Mouse (Mus musculus) retina, embryonic 14.5 days (tissue): ENCODE measurements around the gene Tbca.
A peak's percentile ranks its signal among the peaks of the same experiment; 100 is the strongest.

Experiments used
- DNase-seq: peaks from one replicate; pipeline ENCODE4 v3.0.0-alpha.2; 2015; ENCODE audit warnings: low spot score

The Tbca gene

DNA sequence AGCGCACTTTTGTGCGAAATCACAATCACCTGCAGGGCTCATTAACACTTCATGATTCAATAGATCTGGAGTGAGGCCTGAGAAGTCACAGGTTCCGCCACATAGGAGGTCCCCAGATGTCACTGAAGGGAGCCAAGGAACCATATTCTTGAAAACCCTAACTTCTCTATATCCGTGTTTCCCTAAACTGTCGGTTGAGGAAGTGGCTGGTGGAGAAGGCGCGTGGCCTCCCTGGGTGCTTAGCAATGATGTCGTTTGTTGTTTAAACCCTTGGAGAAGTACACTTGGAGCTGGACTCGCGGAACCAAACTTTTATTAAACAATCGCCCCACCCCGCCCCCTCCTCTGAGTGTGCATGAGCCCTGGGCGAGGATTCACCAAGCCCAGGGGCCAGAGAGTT is 60.6 kb downstream of the Tbca start:
- DNase-seq: no peak

DNA sequence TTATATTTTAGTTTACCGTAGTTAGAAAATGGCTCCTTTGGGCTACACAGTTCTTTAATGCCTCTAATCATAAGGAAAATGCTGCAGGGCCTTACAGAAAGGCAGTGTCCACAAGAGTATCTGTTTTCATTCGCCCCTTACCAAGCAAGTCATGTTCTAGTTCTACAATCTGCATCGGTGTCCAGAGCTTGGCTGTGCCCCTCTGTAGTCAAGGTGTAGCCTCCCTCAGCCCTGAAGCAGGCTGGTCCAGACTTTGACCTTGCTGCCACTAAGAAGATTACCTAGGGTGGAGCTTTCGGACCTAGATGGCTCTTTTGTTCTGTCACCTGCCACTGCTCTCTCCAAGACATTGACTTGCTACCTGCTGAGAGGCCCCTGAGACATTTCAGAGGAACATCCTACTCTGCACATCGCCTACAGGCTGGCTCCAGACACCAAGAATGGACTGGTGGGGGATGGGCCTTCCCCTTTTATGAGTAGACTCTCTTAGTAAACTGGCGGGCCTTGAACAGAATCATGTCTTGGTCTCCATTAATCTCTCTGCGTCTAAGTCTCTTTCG is 69.4 kb downstream of the Tbca start:
- no peak for DNase-seq

DNA sequence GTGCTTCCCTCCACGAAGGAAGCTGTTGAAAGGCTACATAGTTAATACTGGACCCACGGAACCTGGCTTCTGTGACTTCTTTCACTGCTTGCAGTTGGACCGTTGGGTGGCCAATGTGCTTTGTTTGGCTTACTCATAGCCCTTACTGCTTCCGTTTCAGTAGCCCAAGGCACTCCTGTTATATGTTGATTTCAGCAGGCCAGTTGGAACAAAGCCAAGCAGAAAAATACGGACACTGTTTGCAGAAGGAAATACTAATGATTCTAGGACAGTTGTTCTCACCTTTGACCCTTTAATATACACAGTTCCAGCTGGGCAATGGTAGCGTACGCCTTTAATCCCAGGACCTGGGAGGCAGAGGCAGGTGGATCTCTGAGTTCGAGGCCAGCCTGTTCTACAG is 70.5 kb downstream of the Tbca start:
- DNase-seq: no peak

DNA sequence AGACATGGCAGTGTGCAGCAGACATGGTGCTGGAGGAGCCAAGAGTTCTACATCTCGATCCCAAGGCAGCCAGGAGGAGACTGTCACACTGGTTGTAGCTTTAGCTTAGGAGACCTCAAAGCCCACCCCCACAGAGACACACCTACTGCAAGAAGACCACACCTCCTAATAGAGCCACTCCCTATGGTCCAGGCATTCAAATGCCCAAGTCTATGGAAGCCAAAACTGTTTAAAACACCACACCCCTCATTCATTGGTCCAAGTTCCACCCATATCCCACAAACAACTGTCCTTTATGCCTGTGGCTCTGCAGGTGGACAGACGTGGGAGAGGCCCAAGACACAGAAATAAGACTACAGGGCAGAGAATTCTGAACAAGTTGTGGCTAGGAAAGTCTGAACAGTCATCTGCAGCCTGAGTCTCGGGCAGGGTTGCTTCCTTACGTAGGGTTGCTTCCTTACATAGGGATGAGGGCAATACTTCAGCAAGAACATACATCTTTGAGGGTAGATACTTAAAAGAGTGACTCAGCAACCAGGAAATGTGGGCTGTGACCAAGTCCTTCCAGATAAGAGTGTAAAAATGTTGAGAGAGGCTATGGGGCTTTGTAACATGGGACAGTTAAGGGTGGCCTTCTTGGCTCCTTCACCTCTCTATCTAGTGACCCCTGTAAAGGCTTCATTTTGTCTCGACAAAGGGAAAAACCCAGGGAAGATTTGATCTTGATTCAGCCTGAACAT is 74.0 kb downstream of the Tbca start:
- no peak for DNase-seq

DNA sequence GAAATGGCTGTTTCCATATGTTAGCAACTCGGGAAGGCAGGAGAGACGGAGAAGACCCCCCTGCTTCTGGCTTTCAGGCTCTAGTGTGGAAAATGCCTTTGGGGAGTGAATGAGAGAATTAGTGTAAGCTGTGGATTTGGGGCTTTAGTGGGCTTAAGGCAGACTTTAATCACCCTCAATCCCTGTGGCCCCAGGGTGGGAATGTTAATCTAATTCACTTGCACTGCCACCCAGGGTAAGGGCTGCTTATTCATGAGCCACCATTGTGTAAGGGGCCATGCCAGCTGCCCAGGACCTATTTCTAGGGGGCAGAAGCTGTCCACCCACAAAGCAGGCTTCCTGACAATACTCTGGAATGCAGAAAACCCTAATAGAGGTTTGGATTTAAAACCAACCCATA is 78.2 kb downstream of the Tbca start:
- peak; percentile 32 for DNase-seq

DNA sequence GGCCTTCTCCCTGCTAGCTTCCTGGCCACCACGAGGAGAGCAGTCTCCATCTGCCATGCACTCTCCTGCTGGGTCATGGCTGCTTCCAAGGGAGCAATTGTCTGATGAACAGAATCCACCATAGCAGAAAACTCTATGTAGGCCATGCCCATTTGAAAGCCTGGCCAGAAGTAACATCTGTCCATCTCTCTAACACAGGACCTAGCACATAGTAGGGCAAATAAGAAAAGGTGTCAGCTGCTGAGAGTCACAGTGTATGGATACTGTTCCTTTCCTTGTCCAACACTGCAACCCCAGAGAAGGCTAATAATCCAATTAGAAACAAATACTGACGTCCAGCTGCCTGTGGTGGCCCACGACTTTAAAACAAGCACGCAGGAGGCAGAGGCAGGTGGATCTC is 79.1 kb downstream of the Tbca start:
- DNase-seq: no peak

DNA sequence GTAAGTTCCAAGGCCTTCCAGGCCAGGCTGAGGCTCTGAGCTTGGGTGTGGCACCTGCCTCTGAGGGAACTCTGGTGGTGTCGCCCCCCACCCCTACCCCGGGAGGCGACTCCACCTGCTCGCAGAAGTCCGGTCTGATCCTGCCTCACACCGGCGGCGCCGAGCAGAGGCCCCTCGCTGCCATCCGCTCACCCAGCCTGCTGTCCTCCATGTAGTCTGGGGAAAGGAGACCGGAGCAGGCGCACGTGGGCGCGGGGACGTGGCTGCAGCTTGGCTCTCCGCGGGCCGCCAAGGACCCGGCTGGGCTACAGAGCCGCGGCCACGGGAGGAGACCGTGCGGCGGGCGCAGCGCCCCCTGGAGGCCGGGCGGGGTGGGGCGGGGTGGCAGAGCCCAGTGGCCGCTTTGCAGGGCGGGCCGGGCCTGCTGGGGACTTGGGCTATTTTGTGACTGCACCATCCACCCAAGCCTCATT is 79.8 kb downstream of the Tbca start:
- DNase-seq: peak; percentile 80

DNA sequence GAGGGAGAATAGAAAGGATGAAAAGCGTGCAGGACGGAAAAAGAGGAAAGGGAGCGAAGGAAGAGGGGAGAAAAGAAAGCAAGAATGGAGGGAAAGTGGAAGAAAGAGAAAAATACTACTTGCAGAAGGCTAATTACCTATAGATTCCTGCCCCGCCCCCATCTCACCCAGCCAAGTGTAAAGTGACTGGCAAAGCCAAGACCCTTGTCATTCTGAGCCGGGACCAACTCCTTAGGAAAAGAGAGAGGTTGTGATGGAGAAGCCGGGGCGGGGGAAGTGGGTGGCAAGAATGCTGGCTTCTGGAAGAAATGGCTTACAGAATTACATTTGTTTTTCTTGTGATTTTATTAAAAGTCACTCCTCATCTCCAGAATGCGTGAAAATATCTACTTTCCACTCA is 80.8 kb downstream of the Tbca start:
- peak; percentile 44 for DNase-seq

DNA sequence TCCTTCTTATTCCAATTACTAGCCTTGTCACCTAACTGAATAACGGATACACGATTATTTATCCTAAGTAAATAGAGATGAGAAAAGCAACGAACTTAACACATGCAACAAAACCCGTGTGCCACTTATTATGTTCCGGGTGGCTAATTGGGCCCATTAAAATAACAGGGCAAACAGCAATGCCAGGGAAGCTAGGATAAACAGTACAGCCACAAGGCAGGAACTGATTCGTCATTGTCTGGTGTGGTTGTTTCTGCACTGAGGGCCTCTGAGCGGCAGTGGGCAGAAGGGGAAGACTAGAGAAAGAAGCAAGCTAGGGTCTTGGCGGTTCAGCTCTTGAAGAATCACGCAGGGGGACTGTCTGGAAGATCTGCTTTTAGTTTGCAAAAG is 81.4 kb downstream of the Tbca start:
- DNase-seq: no peak

DNA sequence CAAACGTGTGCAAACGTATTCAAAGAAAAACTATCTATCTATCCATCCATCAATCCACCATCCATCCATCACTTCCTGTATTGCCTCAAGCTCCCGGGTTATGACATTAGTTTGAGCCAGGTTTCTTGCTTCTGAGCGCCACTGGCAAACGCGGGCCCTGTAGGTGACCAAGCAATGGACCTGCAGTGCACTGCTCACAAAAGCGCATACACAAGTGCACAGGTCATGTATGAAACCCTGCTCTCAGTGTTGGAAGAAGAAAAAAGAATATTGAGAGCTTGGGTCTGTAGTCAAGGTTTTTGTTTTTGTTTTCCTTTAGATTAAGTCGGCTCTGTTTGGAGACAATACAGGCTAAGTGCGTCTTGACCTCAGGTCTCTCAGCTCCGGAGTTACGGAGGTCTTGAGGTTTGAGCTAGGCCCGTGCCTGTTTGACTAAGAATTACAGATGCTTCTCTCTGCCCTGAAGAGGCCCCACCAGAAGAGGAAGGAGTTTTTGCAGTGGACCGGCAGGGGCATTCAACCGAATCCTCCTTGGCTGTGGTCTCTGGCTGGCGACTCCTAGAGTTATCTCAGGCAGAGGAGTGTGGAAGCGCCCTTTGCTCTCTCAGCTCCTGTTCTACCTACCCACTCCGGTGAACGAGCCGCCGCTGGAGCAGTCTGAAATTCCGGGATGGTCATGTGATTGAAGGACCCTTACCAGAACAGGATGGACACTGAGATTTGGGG is 81.9 kb downstream of the Tbca start:
- peak; percentile 35 for DNase-seq

DNA sequence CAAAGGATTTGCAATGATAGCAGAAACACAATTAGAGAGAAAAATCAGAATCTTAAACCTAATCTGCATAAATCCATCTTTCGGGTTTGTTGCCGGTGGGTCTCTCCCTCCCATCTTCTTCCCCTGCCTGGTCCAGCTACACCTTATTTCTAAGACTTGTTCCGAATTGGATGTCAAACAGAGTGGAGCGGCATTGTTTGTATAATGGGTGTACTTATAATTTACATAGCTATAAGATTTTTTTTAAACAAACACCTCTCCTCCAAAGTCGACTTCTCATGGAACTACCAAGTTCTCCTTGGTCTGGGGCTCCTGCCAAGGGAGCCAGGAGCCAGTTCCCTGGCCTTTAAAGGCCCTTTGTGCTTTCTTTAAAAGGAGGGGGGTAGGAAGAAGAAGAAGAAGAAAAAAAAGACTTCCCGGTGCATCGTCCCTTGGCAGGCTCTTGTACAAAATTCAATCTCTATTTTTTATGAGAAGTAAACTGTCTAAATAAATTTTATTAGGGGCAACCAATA is 83.2 kb downstream of the Tbca start:
- DNase-seq: peak; percentile 31

DNA sequence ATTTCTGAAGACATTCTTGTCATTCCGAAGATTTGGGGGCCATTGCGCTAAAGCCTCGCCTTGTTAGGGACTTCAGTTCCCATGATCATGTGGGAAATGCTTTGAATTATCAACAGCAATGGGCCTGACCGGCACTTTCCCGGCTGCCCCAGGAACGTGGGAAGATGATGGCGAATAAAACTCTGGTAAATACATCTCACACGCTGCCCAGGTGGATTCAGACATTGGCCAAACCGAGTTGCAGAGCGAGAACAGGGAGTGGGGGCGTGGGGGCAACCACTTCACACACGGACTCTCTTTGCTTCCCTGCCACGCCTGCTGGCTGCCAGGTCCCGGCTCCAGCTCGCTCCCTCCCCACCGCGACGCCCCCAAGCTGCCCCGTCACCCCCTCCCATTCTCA is 83.7 kb downstream of the Tbca start:
- no peak for DNase-seq

DNA sequence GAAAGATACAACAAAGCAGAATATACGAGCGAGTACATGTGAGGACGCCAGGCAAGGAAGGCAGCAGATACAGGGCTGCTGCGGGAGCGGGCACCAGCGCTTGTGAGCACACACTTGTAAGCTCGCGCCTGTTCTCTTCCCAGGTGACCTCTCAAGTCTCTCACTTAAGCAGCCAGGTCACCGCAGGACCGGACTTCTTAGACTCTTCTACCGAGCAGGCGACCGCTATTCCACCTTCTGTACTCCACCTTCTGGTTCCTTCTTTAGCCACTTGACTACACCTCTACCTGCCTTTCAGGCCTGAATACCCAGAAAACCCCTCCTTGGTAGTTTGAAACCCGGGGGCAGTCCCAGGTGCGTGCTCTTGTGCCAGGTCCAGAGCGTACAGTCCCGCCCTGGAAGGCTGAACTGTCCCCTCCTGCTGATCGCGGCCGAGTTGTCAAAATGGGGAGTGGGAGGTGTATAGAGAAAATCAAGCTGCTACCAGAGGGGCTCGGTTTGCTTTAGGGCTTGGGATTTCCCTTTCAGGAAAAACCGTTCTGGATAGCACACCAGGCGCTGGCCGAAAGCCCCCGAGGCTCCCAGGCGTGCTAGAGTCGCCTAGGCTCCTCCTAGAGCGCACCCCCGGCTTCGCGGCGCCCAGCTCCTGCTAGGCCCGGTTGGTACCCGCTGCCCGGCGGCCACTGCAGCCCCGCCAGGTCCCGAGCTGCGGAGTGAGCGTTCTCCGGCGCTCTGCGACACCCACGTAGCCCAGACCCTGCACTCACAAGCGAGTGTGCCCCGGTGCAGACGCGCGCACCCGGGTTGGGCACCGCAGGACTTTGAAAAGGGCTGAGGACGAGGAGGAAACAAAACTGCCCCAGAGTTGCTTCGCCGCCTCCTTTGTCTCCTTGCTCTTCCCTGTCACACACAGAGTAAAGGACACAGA is 84.7 kb downstream of the Tbca start:
- peak; percentile 53 for DNase-seq

DNA sequence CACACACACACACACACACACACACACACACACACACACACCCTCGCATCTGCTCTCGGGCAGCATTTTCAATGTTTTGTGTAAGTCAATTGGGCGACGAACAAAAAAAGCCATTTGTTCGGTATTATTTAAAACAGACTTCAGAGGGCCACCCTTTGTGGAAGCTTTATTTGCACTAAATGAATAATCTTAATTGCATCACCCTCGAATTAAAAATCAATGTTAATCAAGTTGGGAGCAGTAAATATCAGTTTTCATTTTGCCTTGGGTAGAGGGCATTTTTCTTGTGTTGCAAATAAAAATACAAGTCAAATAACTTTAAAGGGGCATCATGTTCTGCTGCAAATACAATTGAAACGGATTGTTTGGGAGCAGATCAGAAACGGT is 85.3 kb downstream of the Tbca start:
- peak; percentile 43 for DNase-seq

DNA sequence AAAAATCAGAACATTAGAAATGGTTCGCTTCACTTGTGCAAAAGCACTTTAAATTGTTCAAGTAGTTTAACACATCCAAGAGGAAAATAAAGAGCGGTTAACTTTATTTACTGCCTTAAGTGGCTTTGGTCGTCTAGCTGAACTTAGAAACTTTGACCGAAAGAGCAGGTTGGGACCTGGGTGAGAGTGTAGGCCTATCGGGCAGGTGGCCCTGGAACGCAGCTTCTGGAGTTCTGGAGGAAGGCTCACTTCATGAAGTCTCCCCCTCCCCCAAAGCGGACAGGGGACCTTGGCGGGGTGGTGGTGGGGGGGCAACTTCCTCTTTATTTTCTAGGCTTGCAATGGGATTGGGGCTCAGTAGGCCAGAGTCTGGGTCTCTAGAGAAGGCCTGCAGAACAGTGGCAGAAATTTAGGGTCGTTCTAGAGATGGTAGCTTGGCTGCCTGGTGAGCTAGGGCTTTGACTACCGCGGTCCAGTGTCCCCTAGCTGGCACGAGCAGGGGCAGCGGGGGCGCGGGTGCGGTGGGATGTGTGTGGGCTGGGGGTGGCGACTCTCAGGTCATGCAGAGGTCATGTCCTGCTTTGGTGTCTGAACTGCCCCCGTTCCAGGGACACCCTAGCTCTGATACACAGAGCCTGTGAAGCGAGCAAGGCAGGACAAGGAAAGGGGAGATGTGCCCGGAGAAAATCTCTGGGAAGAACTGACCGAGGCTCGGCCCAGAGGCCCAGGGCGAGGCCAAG is 86.1 kb downstream of the Tbca start:
- DNase-seq: peak; percentile 21

DNA sequence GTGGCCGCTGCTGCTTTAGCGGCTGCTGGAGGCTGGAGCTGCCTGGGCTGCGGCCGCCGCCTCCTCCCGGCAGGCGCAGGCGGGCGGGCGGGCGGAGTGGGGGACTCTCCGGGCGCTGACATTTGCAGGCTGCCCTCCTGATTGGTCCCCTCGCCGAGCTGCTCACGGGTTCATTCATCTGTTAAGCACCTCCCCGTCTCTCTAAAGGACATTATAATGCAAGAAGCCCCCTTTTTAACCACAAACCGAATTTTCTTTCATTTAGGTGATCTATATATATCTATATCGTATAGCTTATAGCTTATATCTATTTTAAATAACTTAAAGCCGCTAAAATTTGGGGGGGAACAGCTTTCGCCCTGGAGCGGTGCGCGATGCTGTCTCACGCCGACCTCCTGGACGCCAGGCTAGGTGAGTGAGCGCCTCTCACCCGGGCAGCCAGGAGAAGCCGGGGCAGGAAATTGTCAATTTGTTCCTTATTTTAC is 86.7 kb downstream of the Tbca start, which contains the start of gene Otp:
Gene Otp, plus strand, starts transcription at position 207 of the 485 bp plus-strand sequence.
- DNase-seq: peak; percentile 64

DNA sequence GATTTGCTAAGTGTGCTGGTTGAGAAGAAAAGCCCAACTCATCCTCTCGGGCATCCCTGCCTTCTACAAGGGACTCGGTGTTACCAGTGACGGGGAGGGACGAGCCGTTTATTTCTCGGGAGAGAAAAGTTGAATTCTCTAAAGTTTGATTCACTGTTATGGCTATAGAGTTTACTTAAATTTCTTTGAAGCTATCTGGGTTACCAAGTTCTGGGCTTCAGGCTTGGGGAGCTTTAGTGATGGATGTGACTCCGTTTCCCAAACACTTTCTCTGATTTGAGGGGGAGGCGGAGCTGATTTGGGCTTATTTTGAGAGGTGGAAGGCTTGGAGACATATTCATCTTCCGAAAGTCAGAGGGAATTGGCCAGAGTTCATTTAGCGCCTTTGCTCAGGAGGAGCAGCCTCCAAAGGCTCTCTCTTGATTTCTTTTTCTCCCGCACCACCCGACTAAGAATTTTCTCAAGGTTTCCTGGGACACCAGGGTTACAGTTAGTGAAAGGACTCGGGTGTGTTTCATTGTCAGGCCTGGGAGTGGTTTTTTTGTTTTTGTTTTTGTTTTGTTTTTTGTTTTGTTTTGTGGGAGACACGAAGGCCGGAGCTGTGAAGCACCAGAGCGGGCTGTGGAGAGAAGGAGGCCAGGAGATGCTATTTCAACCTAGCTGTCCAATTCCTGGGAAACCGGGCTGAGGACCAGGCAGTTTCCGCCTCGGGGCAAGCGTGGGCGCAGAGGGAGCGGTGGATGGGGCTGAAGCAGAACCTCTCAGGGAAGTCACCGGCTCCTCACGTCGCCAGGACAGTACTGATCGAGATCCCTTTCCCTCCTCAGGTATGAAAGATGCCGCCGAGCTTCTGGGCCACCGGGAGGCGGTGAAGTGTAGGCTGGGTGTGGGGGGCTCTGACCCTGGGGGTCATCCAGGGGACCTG is 87.8 kb downstream of the Tbca start:
- peak; percentile 30 for DNase-seq

DNA sequence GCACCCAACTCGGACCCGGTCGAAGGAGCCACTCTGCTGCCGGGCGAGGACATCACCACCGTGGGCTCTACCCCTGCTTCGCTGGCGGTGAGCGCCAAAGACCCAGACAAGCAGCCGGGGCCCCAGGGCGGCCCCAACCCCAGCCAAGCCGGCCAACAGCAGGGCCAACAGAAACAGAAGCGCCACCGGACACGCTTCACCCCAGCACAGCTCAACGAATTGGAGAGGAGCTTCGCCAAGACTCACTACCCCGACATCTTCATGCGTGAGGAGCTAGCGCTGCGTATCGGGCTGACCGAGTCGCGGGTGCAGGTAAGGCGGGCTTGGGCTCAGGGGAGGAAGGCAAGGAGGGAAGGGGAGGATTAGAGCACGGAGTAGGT is 88.5 kb downstream of the Tbca start:
- DNase-seq: peak; percentile 33

DNA sequence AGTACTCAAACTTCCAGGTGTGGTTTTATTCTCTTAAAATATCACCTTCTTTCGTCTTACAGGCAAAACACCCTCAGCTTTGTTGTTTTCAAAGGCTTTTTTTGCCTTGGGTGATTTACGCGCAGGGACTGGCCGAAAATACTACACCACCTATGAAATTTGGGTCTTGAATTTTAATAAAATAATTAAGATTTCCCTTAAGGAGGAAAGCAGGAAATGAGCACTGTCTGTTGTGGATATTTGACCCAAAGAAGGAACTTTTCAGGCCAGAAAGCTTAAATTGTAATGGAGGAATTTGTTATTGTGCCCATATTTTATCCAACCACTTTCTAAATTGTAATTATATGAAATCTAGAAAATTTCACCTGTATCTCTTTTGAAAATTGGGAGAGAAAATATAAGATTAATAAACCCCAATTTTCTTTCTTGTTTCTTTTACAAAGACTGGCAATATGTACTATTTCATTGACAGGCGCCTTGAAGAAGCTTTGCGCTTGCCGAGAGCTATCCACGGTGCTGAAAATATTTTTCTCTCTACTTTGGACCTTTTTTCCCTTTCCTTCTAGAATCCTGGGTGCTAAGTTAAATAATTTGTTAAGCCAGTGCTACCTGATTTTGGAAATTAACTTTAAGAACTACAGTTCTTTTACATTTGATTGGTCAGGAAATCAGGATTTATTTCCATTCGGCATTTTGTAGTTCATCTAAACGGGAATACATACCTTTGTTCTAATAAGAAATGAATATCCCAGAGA is 89.5 kb downstream of the Tbca start:
- peak; percentile 74 for DNase-seq
